Mouse (Mus musculus) hindbrain, embryonic 10.5 days (tissue): ENCODE measurements around the gene Dnajc7. TPM values are rescaled to one million over a fixed set of nuclear protein-coding genes. Genes with fewer than 3 reads are reported as not detected.
A peak's percentile ranks its signal among the peaks of the same experiment; 100 is the strongest.

ENCODE experiments used
- DNase-seq: peaks from one replicate; pipeline ENCODE4 v3.0.0-alpha.2; 2017; ENCODE audit warnings: low spot score
- H3K27ac ChIP-seq: fragments of 300-500 bp; sonication (generic); 2 replicates; pipeline ENCODE4 v1.5.1; 2016; ENCODE audit warnings: mild to moderate bottlenecking, moderate library complexity
- H3K27me3 ChIP-seq: fragments of 300-500 bp; sonication (generic); 2 replicates; pipeline ENCODE4 v1.6.1; 2016; ENCODE audit warnings: mild to moderate bottlenecking; ENCODE audit not compliant: poor library complexity, insufficient read depth, severe bottlenecking
- H3K36me3 ChIP-seq: fragments of 300-500 bp; sonication (generic); 2 replicates; pipeline ENCODE4 v1.6.1; 2016; ENCODE audit warnings: mild to moderate bottlenecking, moderate library complexity
- H3K4me1 ChIP-seq: fragments of 300-500 bp; sonication (generic); replicated peaks from 2 replicates; pipeline ENCODE4 v1.6.1; 2016; ENCODE audit warnings: mild to moderate bottlenecking
- H3K4me3 ChIP-seq: fragments of 300-500 bp; sonication (generic); 2 replicates; pipeline ENCODE4 v1.5.1; 2016; ENCODE audit warnings: mild to moderate bottlenecking, moderate library complexity
- H3K9me3 ChIP-seq: fragments of 300-500 bp; sonication (generic); 2 replicates; pipeline ENCODE4 v1.6.1; 2016; ENCODE audit warnings: mild to moderate bottlenecking, moderate library complexity
- WGBS: fragments of 180-500 bp; shearing (Covaris S2); methylation state at CpG from one replicate; pipeline ENCODE4 v1.1.7; 2016; 5-methylcytosine and 5-hydroxymethylcytosine counted together
- polyA plus RNA-seq: library from polyadenylated mRNA; unstranded; fragments of >200 nt; fragmentation: Nextera tagmentation; extraction: Ambion mirVana; gene quantifications from 2 replicates; pipeline ENCODE4 v1.2.1, GENCODE M21; 2016

Dnajc7 gene
- polyA plus RNA-seq, 1 experiment from 2014 or later: 219 TPM

GRCm38 (mm10) chr11:100574188-100574587 lies 45.8 kb downstream of the Dnajc7 start:
- no peaks in the 10 kb centered on the region for H3K9me3 ChIP-seq

DNA sequence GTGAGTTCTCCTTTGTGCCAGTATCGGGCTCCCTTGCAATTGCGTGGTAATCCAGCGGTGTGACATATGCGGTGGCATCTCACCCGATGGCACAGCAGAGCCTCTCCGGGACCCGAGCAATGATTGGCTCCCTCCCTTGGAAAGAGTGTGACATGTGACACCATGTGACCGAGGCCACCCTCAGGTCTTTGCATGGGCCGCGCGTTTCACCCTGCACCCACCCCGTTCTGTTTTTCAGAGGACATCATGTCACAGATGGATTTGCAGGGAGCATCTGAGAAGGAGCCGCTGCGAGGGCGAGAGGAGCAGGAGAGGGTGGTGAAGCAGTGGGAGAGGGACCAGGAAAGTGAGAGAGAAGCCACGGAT lies 48.8 kb downstream of the Dnajc7 start:
- Histone ChIP-seq H3K4me3 (peak overlapping the region; percentile 40), H3K27ac (peak overlapping the region; percentile 56; the same call in 1 of the 2 replicates), H3K4me1 (peaks cover 45% of the 10 kb centered on the region), H3K9me3 (no peaks in the 10 kb centered on the region), H3K27me3 (peaks cover 23% of the 10 kb centered on the region), H3K36me3 (0 out of 2 replicates have a peak, but pooled peaks cover 3% of the 10 kb centered on the region)
- WGBS: 15% methylated on average over 16 of the region's 16 CpGs
- peak; percentile 34 for DNase-seq

More at GRCm38 (mm10) chr11:100574188-100574587, 45.8 kb downstream of the Dnajc7 start:
- Histone ChIP-seq H3K4me1 (peaks cover 45% of the 10 kb centered on the region), H3K4me3 (peak overlapping the region; percentile 69), H3K36me3 (peaks cover 30% of the 10 kb centered on the region), H3K27me3 (peaks cover 25% of the 10 kb centered on the region), H3K27ac (0 out of 2 replicates have a peak overlapping the region, but pooled peaks have one; percentile 88)
- 94% methylated on average over 3 of the region's 3 CpGs for WGBS
- DNase-seq: no peak

DNA sequence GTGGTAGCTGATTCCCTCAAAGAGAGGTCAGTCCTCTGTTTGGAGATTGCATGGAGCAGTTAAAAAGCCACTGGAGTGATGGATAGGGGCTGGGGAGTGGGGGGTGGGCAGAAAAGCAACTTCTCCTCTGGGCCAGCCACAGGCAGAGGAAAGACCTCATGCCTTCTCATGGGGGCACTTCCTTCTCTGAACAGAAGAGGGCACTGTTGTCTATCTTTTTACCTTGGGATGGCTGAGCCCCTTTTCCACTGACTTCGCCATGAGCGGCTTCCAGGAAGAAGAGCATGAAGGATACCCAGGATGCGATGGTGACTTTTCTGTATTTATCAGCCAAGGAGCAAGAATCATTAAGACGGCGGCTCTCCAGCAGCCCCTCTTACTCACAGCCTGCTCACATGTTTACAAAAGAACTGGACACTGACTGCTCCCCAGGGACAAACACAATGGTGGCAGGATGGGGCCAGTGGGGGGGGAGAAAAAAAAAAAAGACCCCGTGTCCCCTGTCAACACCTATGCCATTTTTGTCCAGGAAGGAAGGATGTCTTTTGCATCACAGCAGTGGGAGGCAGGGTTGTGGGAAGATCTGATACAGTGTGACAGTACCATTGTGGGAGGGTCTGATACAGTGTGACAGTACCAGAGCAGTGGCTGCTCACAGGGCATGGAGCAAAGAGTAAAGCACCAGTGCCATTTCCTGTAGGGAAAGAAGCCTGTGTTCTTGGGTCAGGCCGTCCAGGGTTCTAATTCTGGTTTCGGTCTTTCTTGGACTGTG lies 49.4 kb downstream of the Dnajc7 start:
- Histone ChIP-seq H3K27ac (0 out of 2 replicates have a peak overlapping the region, but pooled peaks have one; percentile 56), H3K9me3 (no peaks in the 10 kb centered on the region), H3K27me3 (peaks cover 18% of the 10 kb centered on the region), H3K36me3 (no peaks in the 10 kb centered on the region), H3K4me1 (peaks cover 39% of the 10 kb centered on the region), H3K4me3 (peak overlapping the region; percentile 40)
- DNase-seq: peak; percentile 75
- 9% methylated on average over 8 of the region's 8 CpGs for WGBS

DNA sequence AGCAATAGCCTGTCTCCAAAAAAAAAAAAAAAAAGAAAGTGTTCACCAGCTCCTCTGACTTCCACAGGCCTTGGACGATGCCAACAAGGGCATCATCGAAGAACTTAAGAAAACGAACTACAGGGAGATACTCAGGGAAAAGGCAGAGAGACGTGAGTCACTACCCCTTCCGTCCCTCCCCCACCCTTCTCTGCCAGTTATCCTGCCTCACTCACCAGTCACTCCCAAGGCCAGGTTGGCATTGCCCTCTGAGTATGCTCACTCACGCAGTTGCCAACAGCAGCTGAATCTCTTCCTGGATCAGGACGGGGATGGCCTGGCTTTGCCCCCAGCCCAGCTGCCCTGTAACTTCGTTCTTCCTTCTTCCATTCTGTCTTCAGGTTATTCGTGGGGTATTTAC lies 50.2 kb downstream of the Dnajc7 start:
- H3K27ac ChIP-seq: no peak overlapping the region
- no peak overlapping the region for H3K4me3 ChIP-seq
- H3K4me1 ChIP-seq: peaks cover 32% of the 10 kb centered on the region
- no peaks in the 10 kb centered on the region for H3K9me3 ChIP-seq
- no peaks in the 10 kb centered on the region for H3K36me3 ChIP-seq
- 66% methylated on average over 9 of the region's 9 CpGs for WGBS
- peaks cover 18% of the 10 kb centered on the region for H3K27me3 ChIP-seq
- no peak for DNase-seq

DNA sequence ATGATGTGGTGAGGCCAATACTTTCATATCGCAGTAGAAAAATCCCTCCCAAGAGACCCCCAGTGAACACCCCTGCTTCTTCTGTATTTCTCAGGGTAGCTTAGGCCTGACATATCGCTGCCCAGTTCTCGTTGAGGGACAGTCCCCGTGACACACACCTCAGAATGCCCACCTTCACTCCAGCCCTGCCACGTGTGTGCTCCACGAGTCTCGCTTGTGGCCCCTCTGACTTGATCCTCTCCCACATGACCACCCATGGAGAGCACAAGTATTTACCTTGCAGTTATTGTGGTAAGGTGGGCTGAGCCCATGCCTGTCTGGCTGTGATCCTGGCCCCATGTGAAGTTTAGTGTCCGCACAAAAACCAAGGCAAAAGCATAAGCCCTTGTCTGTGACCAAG lies 51.3 kb downstream of the Dnajc7 start:
- WGBS: 87% methylated on average over 8 of the region's 8 CpGs
- H3K27me3 ChIP-seq: peaks cover 18% of the 10 kb centered on the region

GRCm38 (mm10) chr11:100567815-100568245 lies 52.1 kb downstream of the Dnajc7 start:
- Histone ChIP-seq H3K36me3 (no peaks in the 10 kb centered on the region), H3K27ac (no peak overlapping the region), H3K4me3 (no peak overlapping the region), H3K27me3 (peaks cover 18% of the 10 kb centered on the region), H3K4me1 (peaks cover 27% of the 10 kb centered on the region), H3K9me3 (no peaks in the 10 kb centered on the region)
- WGBS: 76% methylated on average over 9 of the region's 9 CpGs
- no peak for DNase-seq

More for the DNA sequence above, 51.3 kb downstream of the Dnajc7 start:
- no peak for DNase-seq
- H3K27ac ChIP-seq: no peak overlapping the region
- no peak overlapping the region for H3K4me3 ChIP-seq
- peaks cover 27% of the 10 kb centered on the region for H3K4me1 ChIP-seq
- H3K9me3 ChIP-seq: no peaks in the 10 kb centered on the region
- H3K36me3 ChIP-seq: no peaks in the 10 kb centered on the region

DNA sequence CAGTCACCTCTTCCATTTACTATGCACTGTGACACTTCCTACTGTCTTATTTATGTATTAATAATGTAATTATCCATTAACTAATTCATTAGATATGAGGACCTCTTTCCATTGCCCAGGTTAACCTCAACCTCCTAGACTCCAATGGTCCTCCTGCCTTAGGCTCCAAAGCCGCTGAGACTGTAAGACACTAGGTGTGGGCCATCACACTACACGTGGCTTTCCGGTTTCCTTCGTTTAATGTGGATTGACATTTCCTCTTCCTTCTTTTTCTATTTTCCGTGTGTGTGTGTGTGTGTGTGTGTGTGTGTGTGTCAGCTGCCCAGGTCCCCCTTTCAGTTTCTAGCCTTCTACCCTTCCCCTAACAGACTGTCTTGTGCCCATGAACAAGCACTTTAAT lies 52.7 kb downstream of the Dnajc7 start:
- H3K27ac ChIP-seq: no peak overlapping the region
- H3K9me3 ChIP-seq: no peaks in the 10 kb centered on the region
- no peak for DNase-seq
- peaks cover 27% of the 10 kb centered on the region for H3K4me1 ChIP-seq
- WGBS: 80% methylated on average over 5 of the region's 5 CpGs
- H3K36me3 ChIP-seq: no peaks in the 10 kb centered on the region
- no peak overlapping the region for H3K4me3 ChIP-seq
- H3K27me3 ChIP-seq: peaks cover 16% of the 10 kb centered on the region

DNA sequence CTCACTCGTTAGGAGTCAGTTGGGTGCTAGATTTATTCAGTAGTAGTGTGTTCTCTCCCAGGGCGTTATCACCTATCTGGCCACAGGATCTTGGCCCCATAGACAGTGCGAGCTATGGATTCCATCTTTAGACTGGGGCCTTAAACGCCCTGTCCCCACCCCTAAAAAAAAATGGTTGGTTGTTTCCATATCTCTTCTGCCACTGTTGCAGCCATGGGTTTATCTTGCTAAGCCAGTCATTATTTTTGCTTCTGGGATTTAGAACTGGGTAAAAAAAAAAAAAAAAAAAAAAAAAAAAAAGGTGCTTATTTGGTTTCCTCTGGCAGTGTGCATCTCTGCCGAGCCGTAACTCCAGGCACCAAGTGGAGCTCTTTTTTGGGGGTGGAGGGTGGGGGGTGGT lies 55.3 kb downstream of the Dnajc7 start:
- WGBS: 90% methylated on average over 6 of the region's 6 CpGs
- H3K27me3 ChIP-seq: no peaks in the 10 kb centered on the region
- H3K36me3 ChIP-seq: no peaks in the 10 kb centered on the region
- no peak for DNase-seq
- H3K27ac ChIP-seq: no peak overlapping the region
- no peak overlapping the region for H3K4me3 ChIP-seq
- no peaks in the 10 kb centered on the region for H3K9me3 ChIP-seq
- H3K4me1 ChIP-seq: peaks cover 12% of the 10 kb centered on the region; the same call in 1 of the 2 replicates

- H3K27me3 ChIP-seq: no peaks in the 10 kb centered on the region
- 79% methylated on average over 15 of the region's 15 CpGs for WGBS
- H3K4me1 ChIP-seq: peaks cover 16% of the 10 kb centered on the region; the same call in 1 of the 2 replicates
- no peak overlapping the region for H3K4me3 ChIP-seq
- no peaks in the 10 kb centered on the region for H3K36me3 ChIP-seq
- DNase-seq: no peak
- H3K27ac ChIP-seq: no peak overlapping the region
- H3K9me3 ChIP-seq: no peaks in the 10 kb centered on the region
Measured at GRCm38 (mm10) chr11:100564297-100564696, 55.7 kb downstream of the Dnajc7 start.

DNA sequence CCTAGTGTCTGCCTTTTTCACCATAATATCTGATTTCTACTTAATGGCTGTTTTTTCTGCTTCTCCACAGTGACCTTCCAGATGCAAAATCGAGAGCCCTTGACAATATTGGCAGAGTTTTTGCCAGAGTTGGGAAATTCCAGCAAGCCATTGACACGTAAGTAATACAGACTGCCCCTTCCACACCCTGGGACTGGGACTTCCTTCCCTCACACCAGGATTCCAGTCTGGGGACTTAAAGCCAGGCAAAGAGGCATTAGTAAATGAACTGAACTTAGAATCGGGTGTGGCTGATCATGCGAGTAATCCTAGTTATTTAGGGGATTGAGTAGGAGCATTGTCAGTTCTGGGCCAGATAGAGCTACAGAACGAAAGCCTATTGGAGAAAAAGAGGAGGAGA lies 58.2 kb downstream of the Dnajc7 start:
- Histone ChIP-seq H3K4me1 (peaks cover 15% of the 10 kb centered on the region), H3K4me3 (no peak overlapping the region), H3K36me3 (no peaks in the 10 kb centered on the region), H3K27ac (no peak overlapping the region), H3K27me3 (no peaks in the 10 kb centered on the region), H3K9me3 (no peaks in the 10 kb centered on the region)
- no peak for DNase-seq
- 61% methylated on average over 5 of the region's 5 CpGs for WGBS

DNA sequence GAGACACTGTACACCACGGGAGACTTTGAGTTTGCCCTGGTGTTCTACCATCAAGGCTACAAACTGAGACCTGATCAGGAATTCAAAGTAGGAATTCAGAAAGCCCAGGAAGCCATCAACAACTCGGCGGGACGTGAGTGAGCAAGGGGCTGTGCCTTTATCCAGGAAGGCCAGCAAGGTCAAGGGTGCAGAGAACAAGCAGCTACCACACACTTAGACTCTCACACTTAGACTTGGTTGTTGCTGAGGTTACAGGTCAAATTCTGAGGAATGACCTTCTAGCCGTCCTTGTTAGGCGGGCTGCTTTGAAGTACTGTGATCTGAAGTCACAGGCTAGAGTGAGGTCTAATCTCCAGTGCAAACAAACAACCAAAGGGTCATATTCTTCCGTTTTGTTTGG lies 60.5 kb downstream of the Dnajc7 start:
- Histone ChIP-seq H3K27me3 (no peaks in the 10 kb centered on the region), H3K4me1 (peaks cover 17% of the 10 kb centered on the region), H3K36me3 (no peaks in the 10 kb centered on the region), H3K9me3 (no peaks in the 10 kb centered on the region), H3K4me3 (no peak overlapping the region), H3K27ac (no peak overlapping the region)
- WGBS: 48% methylated on average over 7 of the region's 7 CpGs
- no peak for DNase-seq

DNA sequence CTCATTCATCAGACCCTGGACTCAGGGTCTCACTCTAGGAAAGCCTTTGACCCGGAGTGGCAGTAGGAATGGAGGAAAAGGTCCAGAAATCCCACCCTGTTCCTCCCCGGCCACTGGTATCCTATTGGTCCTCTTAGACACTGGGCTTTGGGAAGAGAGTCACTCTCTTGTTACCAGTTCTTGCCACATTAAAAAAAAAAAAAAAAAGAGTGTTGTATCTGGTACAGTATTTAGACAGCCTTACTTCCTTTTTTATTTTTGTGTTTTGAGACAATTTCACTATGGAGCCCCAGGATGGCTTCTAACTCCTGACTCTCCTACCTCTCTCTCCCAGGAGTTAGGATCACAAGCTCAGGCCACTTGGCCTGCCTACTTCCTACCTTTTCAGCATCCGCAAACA lies 62.4 kb downstream of the Dnajc7 start:
- Histone ChIP-seq H3K4me1 (peaks cover 17% of the 10 kb centered on the region), H3K9me3 (no peaks in the 10 kb centered on the region), H3K36me3 (no peaks in the 10 kb centered on the region), H3K27me3 (no peaks in the 10 kb centered on the region), H3K27ac (no peak overlapping the region), H3K4me3 (no peak overlapping the region)
- no peak for DNase-seq
- WGBS: 80% methylated on average over 3 of the region's 3 CpGs

GRCm38 (mm10) chr11:100555583-100555982 lies 64.4 kb downstream of the Dnajc7 start:
- DNase-seq: peak; percentile 40
- Histone ChIP-seq H3K27ac (no peak overlapping the region), H3K36me3 (no peaks in the 10 kb centered on the region), H3K4me1 (peaks cover 17% of the 10 kb centered on the region), H3K9me3 (no peaks in the 10 kb centered on the region), H3K27me3 (no peaks in the 10 kb centered on the region), H3K4me3 (0 out of 2 replicates have a peak overlapping the region, but pooled peaks have one; percentile 28)
- WGBS: 18% methylated on average over 11 of the region's 11 CpGs
